27 mouse cellular contexts compared by ENCODE assay signal in the genomic region with DNA sequence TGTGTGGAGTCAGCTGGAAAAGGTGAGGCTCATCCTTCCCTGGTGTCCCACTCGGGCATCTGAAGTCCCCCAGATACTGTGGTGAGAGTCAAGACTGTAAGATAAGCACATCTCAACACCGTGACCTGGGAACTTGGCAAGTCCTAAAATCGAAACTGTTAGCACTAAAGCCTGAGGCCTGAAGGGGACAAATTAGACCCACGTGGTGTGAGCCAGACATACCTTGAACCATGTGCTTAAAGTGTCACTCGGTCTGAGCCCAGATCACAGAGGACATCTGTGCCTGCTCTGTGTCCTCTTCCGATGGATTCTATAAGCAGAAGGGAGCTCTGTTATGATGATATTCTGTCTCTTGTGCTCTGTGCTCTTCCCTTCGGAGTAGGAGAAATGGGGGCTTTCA. TPM values are rescaled to one million over a fixed set of nuclear protein-coding genes. Genes with fewer than 3 reads are reported as not detected.
"Had no signal": no experiment of that assay in that cellular context is flagged by ENCODE, and none has a peak within 500 bp of the region (broad histone marks: within the 10 kb centered on the region; RNA-seq: fewer than 3 reads in every experiment).

No protein-coding gene starts in this region.

- DNase-seq: lung, adult 2 months; lung, postnatal 14 days; lung, postnatal 36 days; midbrain, embryonic 14.5 days; retina, postnatal 1 day; right cerebral cortex, adult 18-20 months; right cerebral cortex, postnatal 25 days; spleen, adult 18-20 months; thymus, adult 18-20 months; thymus, postnatal 14 days; thymus, postnatal 36 days had no signal

- H3K36me3 ChIP-seq: lung, embryonic 15.5 days; midbrain, embryonic 10.5 days; midbrain, embryonic 12.5 days; neural tube, embryonic 13.5 days; neural tube, embryonic 15.5 days had no signal

- H3K27me3 ChIP-seq: lung, embryonic 15.5 days; midbrain, embryonic 12.5 days; neural tube, embryonic 13.5 days; neural tube, embryonic 15.5 days had no signal

- H3K4me3 ChIP-seq: lung, embryonic 15.5 days; midbrain, embryonic 10.5 days; midbrain, embryonic 12.5 days; myocyte; neural tube, embryonic 13.5 days; neural tube, embryonic 15.5 days had no signal

- ATAC-seq: lung, postnatal 0 days; midbrain, embryonic 16.5 days had no signal

- H3K4me2 ChIP-seq: lung, embryonic 15.5 days; midbrain, embryonic 12.5 days; neural tube, embryonic 13.5 days; neural tube, embryonic 15.5 days had no signal

- H3K9ac ChIP-seq: lung, embryonic 15.5 days; midbrain, embryonic 12.5 days; neural tube, embryonic 13.5 days; neural tube, embryonic 15.5 days had no signal

- H3K4me1 ChIP-seq: midbrain, embryonic 12.5 days had no signal

- H3K9me3 ChIP-seq: lung, embryonic 15.5 days; midbrain, embryonic 10.5 days; midbrain, embryonic 12.5 days; neural tube, embryonic 13.5 days; neural tube, embryonic 15.5 days had no signal

- H3K27ac ChIP-seq: lung, embryonic 15.5 days; macrophage; midbrain, embryonic 10.5 days; midbrain, embryonic 12.5 days; neural tube, embryonic 13.5 days; neural tube, embryonic 15.5 days had no signal

RNA-seq across cellular contexts. Expression of a gene that starts 5.3 kb away (rescaled TPM):
- total RNA-seq: megakaryocyte progenitor cell, adult 5-6 weeks; megakaryocyte-erythroid progenitor cell, adult 5-6 weeks had no signal
- polyA plus RNA-seq: liver, embryonic 16.5 days; lung, adult 2 months; lung, embryonic 15.5 days; lung, postnatal 0 days; macrophage; midbrain, embryonic 10.5 days; midbrain, embryonic 12.5 days; myocyte; stomach, embryonic 14.5 days; stomach, embryonic 16.5 days; thymus, postnatal 0 days had no signal

RNA-seq across cellular contexts. Expression of a gene that starts 9.4 kb away (rescaled TPM):
- total RNA-seq: megakaryocyte progenitor cell, adult 5-6 weeks; megakaryocyte-erythroid progenitor cell, adult 5-6 weeks had no signal
- polyA plus RNA-seq: lung, embryonic 15.5 days; macrophage; midbrain, embryonic 10.5 days; midbrain, embryonic 12.5 days; midbrain, embryonic 14.5 days; myocyte; neural tube, embryonic 11.5 days; neural tube, embryonic 13.5 days; stomach, embryonic 14.5 days; stomach, embryonic 16.5 days; thymus, postnatal 0 days had no signal

RNA-seq across cellular contexts. Expression of a gene that starts 25.5 kb away (rescaled TPM):
- total RNA-seq: megakaryocyte progenitor cell, adult 5-6 weeks; megakaryocyte-erythroid progenitor cell, adult 5-6 weeks had no signal
- polyA plus RNA-seq: liver, embryonic 16.5 days; lung, adult 2 months; lung, postnatal 0 days; macrophage; midbrain, embryonic 10.5 days; midbrain, embryonic 12.5 days; midbrain, embryonic 14.5 days; midbrain, embryonic 16.5 days; myocyte; neural tube, embryonic 11.5 days; neural tube, embryonic 13.5 days; neural tube, embryonic 15.5 days; stomach, embryonic 14.5 days; stomach, embryonic 16.5 days; thymus, postnatal 0 days had no signal

RNA-seq across cellular contexts. Expression of a gene that starts 49.5 kb away (rescaled TPM):
- total RNA-seq: megakaryocyte progenitor cell, adult 5-6 weeks; megakaryocyte-erythroid progenitor cell, adult 5-6 weeks had no signal
- polyA plus RNA-seq: liver, embryonic 16.5 days; lung, embryonic 15.5 days; lung, postnatal 0 days; macrophage; midbrain, embryonic 10.5 days; midbrain, embryonic 12.5 days; midbrain, embryonic 14.5 days; midbrain, embryonic 16.5 days; myocyte; neural tube, embryonic 11.5 days; neural tube, embryonic 13.5 days; neural tube, embryonic 15.5 days; stomach, embryonic 14.5 days; stomach, embryonic 16.5 days had no signal
